Mouse (Mus musculus) bone marrow macrophage, adult 2 months (primary cell): Measurements from ENCODE around the gene Inpp5k.

Source experiments
- CTCF ChIP-seq: IDR thresholded peaks from 2 replicates; pipeline ENCODE4 v1.5.1; 2012; ENCODE audit warnings: low read depth, mild to moderate bottlenecking, low read length, moderate library complexity
- POLR2A ChIP-seq: IDR thresholded peaks from 2 replicates; pipeline ENCODE4 v1.6.1; 2012; ENCODE audit warnings: mild to moderate bottlenecking, low read depth, low read length, borderline replicate concordance

- TF ChIP-seq POLR2A, result no peak
- TF ChIP-seq CTCF, result no peak
These were observed 18.4 kb downstream of the Inpp5k start for GRCm38 (mm10) chr11:75649155-75649561.
